Mouse (Mus musculus) megakaryocyte, embryonic 14.5 days (primary cell): ENCODE results near the gene Abhd11. TPM values are rescaled to one million over a fixed set of nuclear protein-coding genes. Genes with fewer than 3 reads are reported as not detected.

ENCODE experiments used
- H3K27me3 ChIP-seq: replicated peaks from 2 replicates; pipeline ENCODE3; 2012; ENCODE audit warnings: inconsistent platforms
- H3K36me3 ChIP-seq: replicated peaks from 2 replicates; pipeline ENCODE3; 2012; ENCODE audit warnings: low read length, inconsistent platforms, mixed read lengths
- H3K4me1 ChIP-seq: 2 replicates; pipeline ENCODE4 v1.6.1; 2012; ENCODE audit warnings: inconsistent platforms
- H3K4me3 ChIP-seq: replicated peaks from 2 replicates; pipeline ENCODE3; 2012; ENCODE audit warnings: moderate library complexity, mild to moderate bottlenecking, inconsistent platforms
- H3K9me3 ChIP-seq: 2 replicates; pipeline ENCODE4 v1.6.1; 2012; ENCODE audit warnings: inconsistent platforms
- FLI1 ChIP-seq: IDR thresholded peaks from 2 replicates; pipeline ENCODE4 v1.6.1; 2012; ENCODE audit warnings: low read length, inconsistent platforms, mixed read lengths
- GATA1 ChIP-seq: IDR thresholded peaks from 3 replicates; pipeline ENCODE4 v1.6.1; 2012; ENCODE audit warnings: mixed read lengths, low read length, inconsistent platforms, borderline replicate concordance
- polyA plus RNA-seq: library from polyadenylated mRNA; stranded (reverse); fragments of >175 nt; gene quantifications from 2 replicates; pipeline ENCODE4 v1.2.3, GENCODE M21; 2012; ENCODE audit warnings: low replicate concordance; ENCODE audit not compliant: insufficient read depth

The Abhd11 gene
- polyA plus RNA-seq, 1 experiment = 34.3 TPM

- TF ChIP-seq FLI1 (no peak), GATA1 (no peak)
These were observed 12.9 kb downstream of the Abhd11 start for GRCm38 (mm10) chr5:135021814-135022213.

GRCm38 (mm10) chr5:135023344-135024173 lies 14.6 kb downstream of the Abhd11 start, which contains the start of gene Stx1a:
Gene Stx1a (plus strand): TSS chr5:135023482.
- Histone ChIP-seq H3K4me1 (peaks cover 49% of the 10 kb centered on the region), H3K9me3 (peaks cover 13% of the 10 kb centered on the region), H3K4me3 (peak within 1 kb of the TSS; percentile 91), H3K36me3 (no peaks in the 10 kb centered on the region), H3K27me3 (peaks cover 68% of the 10 kb centered on the region)
- TF ChIP-seq GATA1 = no peak
- TF ChIP-seq FLI1 = no peak

More at GRCm38 (mm10) chr5:135021814-135022213, 12.9 kb downstream of the Abhd11 start:
- Histone ChIP-seq H3K27me3 (peaks cover 61% of the 10 kb centered on the region), H3K9me3 (peaks cover 13% of the 10 kb centered on the region), H3K4me3 (no peak overlapping the region), H3K4me1 (peaks cover 52% of the 10 kb centered on the region), H3K36me3 (no peaks in the 10 kb centered on the region)

GRCm38 (mm10) chr5:135024665-135025224 lies 15.8 kb downstream of the Abhd11 start:
- Histone ChIP-seq H3K4me1 (peaks cover 55% of the 10 kb centered on the region), H3K9me3 (peaks cover 13% of the 10 kb centered on the region), H3K4me3 (peak overlapping the region; percentile 69), H3K36me3 (no peaks in the 10 kb centered on the region), H3K27me3 (peaks cover 77% of the 10 kb centered on the region)
- no peak for TF ChIP-seq GATA1
- no peak for TF ChIP-seq FLI1

- Histone ChIP-seq H3K27me3 (peaks cover 77% of the 10 kb centered on the region), H3K4me1 (peaks cover 50% of the 10 kb centered on the region), H3K36me3 (no peaks in the 10 kb centered on the region), H3K4me3 (peak overlapping the region; percentile 62), H3K9me3 (peaks cover 5% of the 10 kb centered on the region)
- TF ChIP-seq FLI1 (no peak), GATA1 (no peak)
These were observed 16.9 kb downstream of the Abhd11 start for GRCm38 (mm10) chr5:135025899-135026298.

GRCm38 (mm10) chr5:135029007-135029854 lies 20.3 kb downstream of the Abhd11 start:
- TF ChIP-seq FLI1 = no peak
- no peak for TF ChIP-seq GATA1
- Histone ChIP-seq H3K36me3 (no peaks in the 10 kb centered on the region), H3K4me3 (peak overlapping the region; percentile 55), H3K4me1 (peaks cover 34% of the 10 kb centered on the region), H3K9me3 (peaks cover 6% of the 10 kb centered on the region), H3K27me3 (peaks cover 65% of the 10 kb centered on the region)

GRCm38 (mm10) chr5:135032581-135032980 lies 23.6 kb downstream of the Abhd11 start:
- peaks cover 19% of the 10 kb centered on the region for H3K4me1 ChIP-seq
- H3K9me3 ChIP-seq = peaks cover 27% of the 10 kb centered on the region
- no peak overlapping the region for H3K4me3 ChIP-seq
- TF ChIP-seq FLI1 = no peak
- TF ChIP-seq GATA1 = no peak
- H3K36me3 ChIP-seq = no peaks in the 10 kb centered on the region
- H3K27me3 ChIP-seq = peaks cover 58% of the 10 kb centered on the region

GRCm38 (mm10) chr5:135034593-135034992 lies 25.6 kb downstream of the Abhd11 start:
- no peak overlapping the region for H3K4me3 ChIP-seq
- peaks cover 19% of the 10 kb centered on the region for H3K4me1 ChIP-seq
- peaks cover 27% of the 10 kb centered on the region for H3K9me3 ChIP-seq
- peaks cover 56% of the 10 kb centered on the region for H3K27me3 ChIP-seq
- TF ChIP-seq FLI1 (no peak), GATA1 (no peak)
- H3K36me3 ChIP-seq = no peaks in the 10 kb centered on the region

- TF ChIP-seq GATA1 = no peak
- no peak for TF ChIP-seq FLI1
- Histone ChIP-seq H3K36me3 (no peaks in the 10 kb centered on the region), H3K4me3 (no peak overlapping the region), H3K9me3 (peaks cover 27% of the 10 kb centered on the region), H3K27me3 (peaks cover 67% of the 10 kb centered on the region), H3K4me1 (peaks cover 31% of the 10 kb centered on the region)
These were observed 26.8 kb downstream of the Abhd11 start for GRCm38 (mm10) chr5:135035608-135036359.

- Histone ChIP-seq H3K27me3 (peaks cover 72% of the 10 kb centered on the region), H3K9me3 (peaks cover 27% of the 10 kb centered on the region), H3K4me3 (no peak overlapping the region), H3K36me3 (no peaks in the 10 kb centered on the region), H3K4me1 (peaks cover 46% of the 10 kb centered on the region)
- TF ChIP-seq FLI1 = no peak
- TF ChIP-seq GATA1 = no peak
These were observed 29.0 kb downstream of the Abhd11 start for GRCm38 (mm10) chr5:135037946-135038345.
